9 mouse cellular contexts compared by ENCODE assay signal in genomic region chrX:138913366-138913765, GRCm38 (mm10). TPM values are rescaled to one million over a fixed set of nuclear protein-coding genes. Genes with fewer than 3 reads are reported as not detected.
A peak's percentile ranks its signal among the peaks of the same experiment; 100 is the strongest.
DNase-seq lines count a peak whose midpoint lies in the region; ATAC-seq and TF ChIP-seq lines count a peak whose summit lies in the region.
"Had no signal": no experiment of that assay in that cellular context is flagged by ENCODE, and none has a peak within 500 bp of the region (broad histone marks: within the 10 kb centered on the region; RNA-seq: fewer than 3 reads in every experiment).

No protein-coding gene starts in this region.

- no peak for TF ChIP-seq EP300 in heart, adult 2 months (IDR thresholded peaks at IDR 0.05; ENCODE audit: insufficient read depth, low read depth, low read length)

- H3K4me1 ChIP-seq in heart, adult 2 months (ENCODE audit: control insufficient read depth, insufficient read depth, low read length): no peaks in the 10 kb centered on the region
- H3K4me1 ChIP-seq in embryonic facial prominence, embryonic 12.5 days: no peaks in the 10 kb centered on the region
- H3K4me1 ChIP-seq in hindbrain, embryonic 15.5 days (replicated peaks): no peaks in the 10 kb centered on the region; the same call in 1 of the 2 replicates
- no peaks in the 10 kb centered on the region for H3K4me1 ChIP-seq in midbrain, embryonic 14.5 days (ENCODE audit: control insufficient read depth, insufficient read depth, low read length)

- H3K4me3 ChIP-seq in heart, adult 2 months: peak overlapping the region; percentile 7
- peak overlapping the region; percentile 45 for H3K4me3 ChIP-seq in embryonic facial prominence, embryonic 12.5 days
- H3K4me3 ChIP-seq in hindbrain, embryonic 15.5 days: peak overlapping the region; percentile 40
- H3K4me3 ChIP-seq in midbrain, embryonic 14.5 days (replicated peaks; ENCODE audit: low read depth, low read length): peak overlapping the region; percentile 38

- peak overlapping the region; percentile 58 for H3K4me2 ChIP-seq in embryonic facial prominence, embryonic 12.5 days (replicated peaks)
- H3K4me2 ChIP-seq in hindbrain, embryonic 15.5 days: peak overlapping the region; percentile 84
- H3K4me2 ChIP-seq in midbrain, embryonic 14.5 days (ENCODE audit: low read length): peak overlapping the region; percentile 71

- intact Hi-C loops in heart, adult 2 months (cut with DNase I): no loop called here

- TF ChIP-seq POLR2A in heart, adult 2 months (IDR thresholded peaks at IDR 0.05; ENCODE audit: insufficient read depth, low read depth, low read length): no peak

- H3K9me3 ChIP-seq in embryonic facial prominence, embryonic 12.5 days: no peaks in the 10 kb centered on the region
- H3K9me3 ChIP-seq in hindbrain, embryonic 15.5 days: no peaks in the 10 kb centered on the region
- no peaks in the 10 kb centered on the region for H3K9me3 ChIP-seq in midbrain, embryonic 14.5 days (ENCODE audit: control insufficient read depth, low read length)

- 20% methylated on average over 8 of the region's 8 CpGs for WGBS in heart, adult 2 months
- 16% methylated on average over 8 of the region's 8 CpGs for WGBS in embryonic facial prominence, embryonic 12.5 days
- 23% methylated on average over 8 of the region's 8 CpGs for WGBS in hindbrain, embryonic 15.5 days
- 28% methylated on average over 8 of the region's 8 CpGs for WGBS in midbrain, embryonic 14.5 days

- H3K27me3 ChIP-seq in heart, adult 2 months (ENCODE audit: control insufficient read depth, insufficient read depth, low read length): no peaks in the 10 kb centered on the region
- H3K27me3 ChIP-seq in embryonic facial prominence, embryonic 12.5 days: peaks cover 15% of the 10 kb centered on the region
- peaks cover 30% of the 10 kb centered on the region for H3K27me3 ChIP-seq in hindbrain, embryonic 15.5 days
- peaks cover 14% of the 10 kb centered on the region for H3K27me3 ChIP-seq in midbrain, embryonic 14.5 days (ENCODE audit: control insufficient read depth, insufficient read depth, low read length)

- no peak for DNase-seq in heart, adult 2 months
- no peak for DNase-seq in heart, postnatal 4 days
- DNase-seq in midbrain, embryonic 14.5 days: peak; percentile 0
- no peak for DNase-seq in layer of hippocampus, postnatal 14 days (ENCODE audit: low spot score in 2 of 2)
- no peak for DNase-seq in layer of hippocampus, adult 9-10 months (ENCODE audit: low spot score)
- DNase-seq: thymus, adult 2 months had no signal

- no peak for TF ChIP-seq CTCF in heart, adult 2 months (IDR thresholded peaks at IDR 0.05)

- no peak for ATAC-seq in embryonic facial prominence, embryonic 12.5 days (ENCODE audit: insufficient number of reproducible peaks, insufficient read depth, low FRiP score, low TSS enrichment)
- no peak for ATAC-seq in hindbrain, embryonic 15.5 days (ENCODE audit: low FRiP score, low read depth)
- ATAC-seq in midbrain, embryonic 14.5 days (ENCODE audit: low FRiP score, low TSS enrichment): no peak
- ATAC-seq in megakaryocyte-erythroid progenitor cell, adult 5-6 weeks (replicated peaks; ENCODE audit: low FRiP score, low TSS enrichment, poor library complexity, severe bottlenecking): no peak

- no peaks in the 10 kb centered on the region for H3K79me2 ChIP-seq in heart, adult 2 months (replicated peaks; ENCODE audit: control insufficient read depth, insufficient read depth, low read length)

- no peak overlapping the region for H3K9ac ChIP-seq in heart, adult 2 months (ENCODE audit: low read depth, low read length)
- no peak overlapping the region; the same call in 1 of the 2 replicates for H3K9ac ChIP-seq in embryonic facial prominence, embryonic 12.5 days
- no peak overlapping the region for H3K9ac ChIP-seq in hindbrain, embryonic 15.5 days
- no peak overlapping the region for H3K9ac ChIP-seq in midbrain, embryonic 14.5 days (replicated peaks; ENCODE audit: low read length)

- H3K36me3 ChIP-seq in heart, adult 2 months (ENCODE audit: control insufficient read depth, insufficient read depth, low read length): no peaks in the 10 kb centered on the region
- H3K36me3 ChIP-seq in embryonic facial prominence, embryonic 12.5 days: no peaks in the 10 kb centered on the region
- no peaks in the 10 kb centered on the region for H3K36me3 ChIP-seq in hindbrain, embryonic 15.5 days
- H3K36me3 ChIP-seq in midbrain, embryonic 14.5 days (ENCODE audit: control insufficient read depth, insufficient read depth, low read length): no peaks in the 10 kb centered on the region

- no peak overlapping the region for H3K27ac ChIP-seq in heart, adult 2 months
- H3K27ac ChIP-seq in embryonic facial prominence, embryonic 12.5 days: no peak overlapping the region
- no peak overlapping the region for H3K27ac ChIP-seq in hindbrain, embryonic 15.5 days (replicated peaks)
- no peak overlapping the region for H3K27ac ChIP-seq in midbrain, embryonic 14.5 days (replicated peaks; ENCODE audit: low read depth, low read length)

RNA-seq across cellular contexts. Expression of gene Nrk, which starts 0.9 kb away (rescaled TPM):
- total RNA-seq in heart, adult 2 months (2021): 1 to 10 TPM in 1 of 2 experiments, under 1 TPM in 1; 0.39 to 1.4 TPM
- 0.10 and 0.23 TPM in 2 replicates for polyA plus RNA-seq in heart, adult 2 months (2012; rRNA removed)
- 10 to 100 TPM; 44.2 to 44.8 TPM for total RNA-seq in heart, postnatal 4 days (2021)
- 28.8 and 36.3 TPM in 2 replicates for polyA plus RNA-seq in embryonic facial prominence, embryonic 12.5 days (2016; fragmentation: Nextera tagmentation; extraction: Ambion mirVana)
- 0.97 and 1.3 TPM in 2 replicates for polyA plus RNA-seq in hindbrain, embryonic 15.5 days (2015; fragmentation: Nextera tagmentation; extraction: Ambion mirVana)
- polyA plus RNA-seq in midbrain, embryonic 14.5 days (2014; fragmentation: Nextera tagmentation; extraction: Ambion mirVana): 0.16 and 0.76 TPM in 2 replicates
- total RNA-seq in megakaryocyte-erythroid progenitor cell, adult 5-6 weeks (2014; fragmentation: Nextera tagmentation): not detected in 2 replicates
- total RNA-seq in megakaryocyte-erythroid progenitor cell, adult 5-6 weeks (2017): not detected in 2 replicates
- under 1 TPM; 0.28 to 0.33 TPM for total RNA-seq in layer of hippocampus, postnatal 14 days (2021)

Comparison
In these comparisons a context has a peak if more than half of its experiments do, and no peak if none do; other contexts are left out.
1. RNA of gene Nrk, which starts 0.9 kb away (total RNA-seq): 44.2 to 44.8 TPM in heart, postnatal 4 days; 0.39 to 1.4 TPM in heart, adult 2 months, 0.28 to 0.33 TPM in layer of hippocampus, postnatal 14 days and not detected in megakaryocyte-erythroid progenitor cell, adult 5-6 weeks; every median in the first group is over 10 times any median in the second.
2. Peak in every context shown above with its lines, with median percentiles within 50 percentile points of each other: H3K4me3 ChIP-seq and H3K4me2 ChIP-seq.